Comparison of ENCODE assay signal across 8 mouse cellular contexts in the genomic region with DNA sequence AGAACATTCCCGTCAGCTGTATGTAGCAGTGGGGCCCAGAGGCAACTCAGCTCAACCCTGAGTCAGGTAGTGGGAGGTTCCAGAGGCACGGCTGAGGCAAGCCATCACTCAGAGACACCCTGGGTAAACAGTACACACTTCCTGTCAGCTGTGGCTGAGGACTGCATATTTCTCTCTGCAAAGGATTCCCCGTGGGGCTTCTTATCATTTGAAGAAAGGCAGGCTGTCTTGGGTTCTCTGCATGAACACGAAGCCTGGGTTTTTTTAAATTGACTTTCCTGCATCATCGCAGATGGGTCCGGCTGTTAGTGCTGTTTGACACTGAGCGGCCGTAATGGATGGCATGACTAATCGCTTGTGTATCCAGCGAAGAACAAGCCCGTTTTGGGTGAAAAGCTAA. TPM values are rescaled to one million over a fixed set of nuclear protein-coding genes. Genes with fewer than 3 reads are reported as not detected.
A peak's percentile ranks its signal among the peaks of the same experiment; 100 is the strongest.
DNase-seq lines count a peak whose midpoint lies in the region; ATAC-seq and TF ChIP-seq lines count a peak whose summit lies in the region.

No protein-coding gene starts in this region.

- no peak overlapping the region for H3K9ac ChIP-seq in heart, adult 2 months (ENCODE audit: low read depth, low read length)
- no peak overlapping the region for H3K9ac ChIP-seq in intestine, embryonic 15.5 days

- peaks cover 19% of the 10 kb centered on the region for H3K9me3 ChIP-seq in megakaryocyte, embryonic 14.5 days
- H3K9me3 ChIP-seq in intestine, embryonic 15.5 days, result no peaks in the 10 kb centered on the region
- H3K9me3 ChIP-seq in forebrain, embryonic 10.5 days, result no peaks in the 10 kb centered on the region; the same call in 1 of the 2 replicates

- DNase-seq in heart, adult 2 months, result peak; percentile 51 to 55
- DNase-seq in retina, embryonic 14.5 days (ENCODE audit: low spot score), result peak; percentile 34
- DNase-seq in cerebellum, postnatal 25 days, result no peak
- DNase-seq in forebrain, embryonic 10.5 days (ENCODE audit: extremely low spot score, low spot score), result no peak
- no peak for DNase-seq in layer of hippocampus, adult 11-12 months (ENCODE audit: low spot score)

- no peak for TF ChIP-seq EP300 in heart, adult 2 months (IDR thresholded peaks at IDR 0.05; ENCODE audit: insufficient read depth, low read depth, low read length)

- 13% methylated on average over 11 of the region's 11 CpGs for WGBS in heart, adult 2 months
- WGBS in intestine, embryonic 15.5 days, result 17% methylated on average over 11 of the region's 11 CpGs
- 68% methylated on average over 11 of the region's 11 CpGs for WGBS in forebrain, embryonic 10.5 days

- peaks cover 23% of the 10 kb centered on the region for H3K27me3 ChIP-seq in megakaryocyte, embryonic 14.5 days (replicated peaks)
- H3K27me3 ChIP-seq in heart, adult 2 months (ENCODE audit: control insufficient read depth, insufficient read depth, low read length), result no peaks in the 10 kb centered on the region
- H3K27me3 ChIP-seq in intestine, embryonic 15.5 days (replicated peaks), result no peaks in the 10 kb centered on the region
- H3K27me3 ChIP-seq in forebrain, embryonic 10.5 days (ENCODE audit: poor library complexity, severe bottlenecking), result no peaks in the 10 kb centered on the region

- H3K27ac ChIP-seq in heart, adult 2 months, result no peak overlapping the region
- peak overlapping the region; percentile 17; the same call in 1 of the 2 replicates for H3K27ac ChIP-seq in intestine, embryonic 15.5 days
- H3K27ac ChIP-seq in forebrain, embryonic 10.5 days, result no peak overlapping the region

- intact Hi-C loops in heart, adult 2 months (cut with DNase I), result no loop called here

- H3K4me1 ChIP-seq in megakaryocyte, embryonic 14.5 days, result peaks cover 62% of the 10 kb centered on the region
- H3K4me1 ChIP-seq in heart, adult 2 months (ENCODE audit: control insufficient read depth, insufficient read depth, low read length), result no peaks in the 10 kb centered on the region; the same call in 1 of the 2 replicates
- 0 out of 2 replicates have a peak, but pooled peaks cover 4% of the 10 kb centered on the region for H3K4me1 ChIP-seq in intestine, embryonic 15.5 days (replicated peaks)
- no peaks in the 10 kb centered on the region for H3K4me1 ChIP-seq in forebrain, embryonic 10.5 days

- no peak for ATAC-seq in megakaryocyte, adult 5-6 weeks (ENCODE audit: poor library complexity, severe bottlenecking)
- peak; percentile 87 for ATAC-seq in intestine, embryonic 15.5 days

- H3K79me2 ChIP-seq in heart, adult 2 months (replicated peaks; ENCODE audit: control insufficient read depth, insufficient read depth, low read length), result no peaks in the 10 kb centered on the region

- peaks cover 16% of the 10 kb centered on the region for H3K36me3 ChIP-seq in megakaryocyte, embryonic 14.5 days (replicated peaks; ENCODE audit: low read length)
- H3K36me3 ChIP-seq in heart, adult 2 months (ENCODE audit: control insufficient read depth, insufficient read depth, low read length), result no peaks in the 10 kb centered on the region
- no peaks in the 10 kb centered on the region for H3K36me3 ChIP-seq in intestine, embryonic 15.5 days
- H3K36me3 ChIP-seq in forebrain, embryonic 10.5 days (replicated peaks), result no peaks in the 10 kb centered on the region

- TF ChIP-seq CTCF in heart, adult 2 months (IDR thresholded peaks at IDR 0.05), result no peak

- TF ChIP-seq POLR2A in heart, adult 2 months (IDR thresholded peaks at IDR 0.05; ENCODE audit: insufficient read depth, low read depth, low read length), result no peak

- peak overlapping the region; percentile 26; the same call in 1 of the 2 replicates for H3K4me2 ChIP-seq in intestine, embryonic 15.5 days (replicated peaks)

- peak overlapping the region; percentile 66 for H3K4me3 ChIP-seq in megakaryocyte, embryonic 14.5 days (replicated peaks)
- no peak overlapping the region for H3K4me3 ChIP-seq in heart, adult 2 months
- H3K4me3 ChIP-seq in intestine, embryonic 15.5 days (replicated peaks), result no peak overlapping the region
- no peak overlapping the region for H3K4me3 ChIP-seq in forebrain, embryonic 10.5 days

RNA-seq across cellular contexts. Expression of gene Bean1, which starts 21.3 kb away (rescaled TPM):
- polyA plus RNA-seq in megakaryocyte, embryonic 14.5 days (2012; ENCODE audit: insufficient read depth, low replicate concordance), result 1.5 TPM in 1 of 2 replicates, not detected in the other
- total RNA-seq in megakaryocyte, adult 5-6 weeks (2015), result 0.16 TPM in 1 of 2 replicates, not detected in the other
- total RNA-seq in megakaryocyte, adult 5-6 weeks (2017), result 0.11 TPM in 1 of 2 replicates, not detected in the other
- 1 to 10 TPM in 1 of 2 experiments, under 1 TPM in 1; 0.91 to 1.8 TPM for total RNA-seq in heart, adult 2 months (2021)
- 4.0 and 4.1 TPM in 2 replicates for polyA plus RNA-seq in heart, adult 2 months (2012; rRNA removed)
- 1.00 and 1.3 TPM in 2 replicates for polyA plus RNA-seq in intestine, embryonic 15.5 days (2015; fragmentation: Nextera tagmentation; extraction: Ambion mirVana)
- polyA plus RNA-seq in forebrain, embryonic 10.5 days (2016; fragmentation: Nextera tagmentation; extraction: Ambion mirVana), result 0.09 TPM in 1 of 2 replicates, not detected in the other

RNA-seq across cellular contexts. Expression of gene Tk2, which starts 56.9 kb away (rescaled TPM):
- 3.2 and 15.8 TPM in 2 replicates for polyA plus RNA-seq in megakaryocyte, embryonic 14.5 days (2012; ENCODE audit: insufficient read depth, low replicate concordance)
- 27.6 and 30.0 TPM in 2 replicates for total RNA-seq in megakaryocyte, adult 5-6 weeks (2015)
- 17.4 and 28.5 TPM in 2 replicates for total RNA-seq in megakaryocyte, adult 5-6 weeks (2017)
- 1 to 10 TPM; 6.1 to 8.7 TPM for total RNA-seq in heart, adult 2 months (2021)
- polyA plus RNA-seq in heart, adult 2 months (2012; rRNA removed), result 9.8 and 10.6 TPM in 2 replicates
- polyA plus RNA-seq in intestine, embryonic 15.5 days (2015; fragmentation: Nextera tagmentation; extraction: Ambion mirVana), result 14.2 and 15.3 TPM in 2 replicates
- 25.7 and 25.8 TPM in 2 replicates for polyA plus RNA-seq in forebrain, embryonic 10.5 days (2016; fragmentation: Nextera tagmentation; extraction: Ambion mirVana)

RNA-seq across cellular contexts. Expression of gene Cklf, which starts 59.2 kb away (rescaled TPM):
- 5.9 TPM in 1 of 2 replicates, not detected in the other for polyA plus RNA-seq in megakaryocyte, embryonic 14.5 days (2012; ENCODE audit: insufficient read depth, low replicate concordance)
- 120 and 138 TPM in 2 replicates for total RNA-seq in megakaryocyte, adult 5-6 weeks (2015)
- 35.9 and 46.7 TPM in 2 replicates for total RNA-seq in megakaryocyte, adult 5-6 weeks (2017)
- 1 to 10 TPM; 3.2 to 3.5 TPM for total RNA-seq in heart, adult 2 months (2021)
- polyA plus RNA-seq in heart, adult 2 months (2012; rRNA removed), result 2.8 and 3.7 TPM in 2 replicates
- 37.2 and 41.4 TPM in 2 replicates for polyA plus RNA-seq in intestine, embryonic 15.5 days (2015; fragmentation: Nextera tagmentation; extraction: Ambion mirVana)
- polyA plus RNA-seq in forebrain, embryonic 10.5 days (2016; fragmentation: Nextera tagmentation; extraction: Ambion mirVana), result 39.4 and 41.7 TPM in 2 replicates

Comparison
In these comparisons a context has a peak if more than half of its experiments do, and no peak if none do; other contexts are left out.
1. DNase-seq: peak in heart, adult 2 months (2 of 2) and retina, embryonic 14.5 days (single experiment); none in cerebellum, postnatal 25 days (0 of 2), forebrain, embryonic 10.5 days (single experiment) and layer of hippocampus, adult 11-12 months (single experiment).